7 mouse cellular contexts compared by ENCODE assay signal in genomic region chr2:10372776-10373507, GRCm38 (mm10). TPM values are rescaled to one million over a fixed set of nuclear protein-coding genes. Genes with fewer than 3 reads are reported as not detected.
DNase-seq lines count a peak whose midpoint lies in the region; ATAC-seq and TF ChIP-seq lines count a peak whose summit lies in the region.

No protein-coding gene starts in this region.

- no peak overlapping the region for H3K27ac ChIP-seq in embryonic fibroblast, embryonic 13.5 days (ENCODE audit: insufficient read depth, low read length)
- H3K27ac ChIP-seq in stomach, embryonic 16.5 days (ENCODE audit: low read length) = no peak overlapping the region

- no peak for TF ChIP-seq CTCF in lung, adult 2 months (IDR thresholded peaks at IDR 0.05; ENCODE audit: insufficient read depth, low read length)
- no peak for TF ChIP-seq CTCF in embryonic fibroblast, embryonic 13.5 days (IDR thresholded peaks at IDR 0.05; ENCODE audit: borderline replicate concordance, insufficient read depth, low read length)

- peaks cover 38% of the 10 kb centered on the region for H3K27me3 ChIP-seq in stomach, embryonic 16.5 days (ENCODE audit: control insufficient read depth, insufficient read depth, low read length)

- H3K4me1 ChIP-seq in lung, adult 2 months (ENCODE audit: control insufficient read depth, insufficient read depth, low read length) = peaks cover 8% of the 10 kb centered on the region
- H3K4me1 ChIP-seq in embryonic fibroblast, embryonic 13.5 days (ENCODE audit: control insufficient read depth, insufficient read depth, low read length) = no peaks in the 10 kb centered on the region
- 0 out of 2 replicates have a peak, but pooled peaks cover 19% of the 10 kb centered on the region for H3K4me1 ChIP-seq in stomach, embryonic 16.5 days (ENCODE audit: control insufficient read depth, insufficient read depth, low read length)

- ATAC-seq in stomach, embryonic 16.5 days (ENCODE audit: insufficient read depth, low FRiP score) = peak; percentile 11; the same call in 1 of the 2 replicates

- peak overlapping the region; percentile 65 for H3K9ac ChIP-seq in stomach, embryonic 16.5 days (ENCODE audit: low read length)

- TF ChIP-seq POLR2A in lung, adult 2 months (IDR thresholded peaks at IDR 0.05; ENCODE audit: borderline replicate concordance, extremely low read depth, low read depth, low read length) = no peak
- TF ChIP-seq POLR2A in embryonic fibroblast, embryonic 13.5 days (IDR thresholded peaks at IDR 0.05; ENCODE audit: low read depth, low read length) = no peak

- peak; percentile 9 for DNase-seq in lung, adult 2 months
- DNase-seq in lung, postnatal 36 days = no peak
- DNase-seq in adrenal gland, adult 2 months = peak; percentile 28
- DNase-seq in induced T-regulatory cell, adult 2 months (ENCODE audit: low read depth) = peak; percentile 60
- peak; percentile 24 to 32 for DNase-seq in lung, postnatal 4 days

- no peaks in the 10 kb centered on the region for H3K9me3 ChIP-seq in stomach, embryonic 16.5 days (replicated peaks; ENCODE audit: control insufficient read depth, low read length)

- H3K4me2 ChIP-seq in stomach, embryonic 16.5 days (ENCODE audit: low read depth, low read length) = peak overlapping the region; percentile 92

- no peaks in the 10 kb centered on the region for H3K36me3 ChIP-seq in stomach, embryonic 16.5 days (ENCODE audit: control insufficient read depth, insufficient read depth, low read length)

- 1% methylated on average over 35 of the region's 35 CpGs for WGBS in lung, adult 2 months
- under 1% methylated on average over 34 of the region's 35 CpGs for WGBS in stomach, embryonic 16.5 days

- H3K4me3 ChIP-seq in lung, adult 2 months (replicated peaks; ENCODE audit: extremely low read depth, low read depth, low read length) = peak overlapping the region; percentile 43
- H3K4me3 ChIP-seq in embryonic fibroblast, embryonic 13.5 days (ENCODE audit: insufficient read depth, low read length) = peak overlapping the region; percentile 59
- H3K4me3 ChIP-seq in stomach, embryonic 16.5 days (replicated peaks; ENCODE audit: low read length) = peak overlapping the region; percentile 59

RNA-seq across cellular contexts. Expression of gene Sfmbt2, which starts 2.6 kb away (rescaled TPM):
- polyA plus RNA-seq in lung, adult 2 months (2012; rRNA removed) = 0.42 and 0.46 TPM in 2 replicates
- under 1 TPM; 0.43 to 0.83 TPM for total RNA-seq in adrenal gland, adult 2 months (2021)
- 0.09 and 0.10 TPM in 2 replicates for polyA plus RNA-seq in adrenal gland, adult 2 months (2012; rRNA removed)
- polyA plus RNA-seq in embryonic fibroblast, embryonic 13.5 days (2011; ENCODE audit: insufficient read length, low read depth, missing spikeins) = 3.1 and 3.7 TPM in 2 replicates
- 2.0 and 2.2 TPM in 2 replicates for polyA plus RNA-seq in stomach, embryonic 16.5 days (2015; fragmentation: Nextera tagmentation; extraction: Ambion mirVana)
